Mouse (Mus musculus) myocyte (in vitro differentiated cells): ENCODE measurements around the gene Plekhg4. TPM values are rescaled to one million over a fixed set of nuclear protein-coding genes. Genes with fewer than 3 reads are reported as not detected.
A peak's percentile ranks its signal among the peaks of the same experiment; 100 is the strongest.

Source experiments
- H3K27me3 ChIP-seq: one replicate; pipeline ENCODE4 v1.6.1; 2011; ENCODE audit not compliant: control insufficient read depth, insufficient read depth, insufficient read length
- H3K36me3 ChIP-seq: one replicate; pipeline ENCODE4 v1.6.1; 2011; ENCODE audit not compliant: control insufficient read depth, insufficient read depth
- H3K4me2 ChIP-seq: one replicate; pipeline ENCODE4 v1.6.1; 2011; ENCODE audit warnings: low read depth, control low read depth
- H3K4me3 ChIP-seq: one replicate; pipeline ENCODE4 v1.5.1; 2011; ENCODE audit warnings: mild to moderate bottlenecking, control low read depth, moderate library complexity
- H3K79me2 ChIP-seq: one replicate; pipeline ENCODE4 v1.6.1; 2011; ENCODE audit not compliant: control insufficient read depth, insufficient read depth
- H3ac ChIP-seq: one replicate; pipeline ENCODE4 v1.6.1; 2011; ENCODE audit not compliant: control insufficient read depth, insufficient read length
- CEBPB ChIP-seq: IDR thresholded peaks from 2 replicates; pipeline ENCODE4 v1.6.1; 2011; ENCODE audit warnings: mild to moderate bottlenecking, moderate library complexity; ENCODE audit not compliant: poor library complexity, insufficient read depth, severe bottlenecking
- E2F4 ChIP-seq: IDR thresholded peaks from one replicate; pipeline ENCODE4 v1.6.1; 2011; ENCODE audit warnings: mild to moderate bottlenecking, control low read depth, moderate library complexity; ENCODE audit not compliant: insufficient read depth
- MAX ChIP-seq: IDR thresholded peaks from one replicate; pipeline ENCODE4 v1.6.1; 2011; ENCODE audit warnings: low read depth, mild to moderate bottlenecking, control low read depth
- MYOD1 ChIP-seq, 3 experiments: IDR thresholded peaks; one replicate each; pipeline ENCODE4 v1.6.1; 2011; ENCODE audit warnings: control low read depth in 2 of 3, low read depth in 2 of 3, mild to moderate bottlenecking in 2 of 3, moderate library complexity in 1 of 3; ENCODE audit not compliant: insufficient read length in 2 of 3, control insufficient read depth in 1 of 3
- MYOG ChIP-seq, 3 experiments: IDR thresholded peaks; one replicate each; pipeline ENCODE4 v1.6.1; 2011; ENCODE audit warnings: control low read depth in 2 of 3, low read depth in 2 of 3, mild to moderate bottlenecking in 2 of 3; ENCODE audit not compliant: insufficient read length in 2 of 3, control insufficient read depth in 1 of 3, insufficient read depth in 1 of 3
- POLR2A ChIP-seq: IDR thresholded peaks from one replicate; pipeline ENCODE4 v1.6.1; 2011; ENCODE audit warnings: low read depth, mild to moderate bottlenecking, control low read depth, moderate library complexity; ENCODE audit not compliant: insufficient read length
- POLR2AphosphoS2 ChIP-seq: IDR thresholded peaks from one replicate; pipeline ENCODE4 v1.6.1; 2011; ENCODE audit warnings: low read depth, control low read depth; ENCODE audit not compliant: insufficient read length
- REST ChIP-seq: IDR thresholded peaks from one replicate; pipeline ENCODE4 v1.6.1; 2011; ENCODE audit warnings: mild to moderate bottlenecking, control low read depth, moderate library complexity; ENCODE audit not compliant: insufficient read depth, insufficient read length
- SRF ChIP-seq: IDR thresholded peaks from one replicate; pipeline ENCODE4 v1.6.1; 2011; ENCODE audit warnings: low read depth; ENCODE audit not compliant: control insufficient read depth, insufficient read length
- TCF12 ChIP-seq: IDR thresholded peaks from one replicate; pipeline ENCODE4 v1.6.1; 2011; ENCODE audit warnings: mild to moderate bottlenecking, control low read depth; ENCODE audit not compliant: poor library complexity, insufficient read depth, severe bottlenecking
- TCF3 ChIP-seq: IDR thresholded peaks from one replicate; pipeline ENCODE4 v1.6.1; 2011; ENCODE audit warnings: low read depth, control low read depth; ENCODE audit not compliant: insufficient read length
- USF1 ChIP-seq: IDR thresholded peaks from one replicate; pipeline ENCODE4 v1.6.1; 2011; ENCODE audit warnings: low read depth, mild to moderate bottlenecking, control low read depth, moderate library complexity
- polyA plus RNA-seq: library from polyadenylated mRNA; unstranded; fragments of >200 nt; fragmentation: generic; extraction: Trizol; gene quantifications from one replicate; pipeline ENCODE4 v1.2.1, GENCODE M21; 2012; ENCODE audit warnings: missing spikeins

The Plekhg4 gene
- polyA plus RNA-seq, 1 experiment, result 1.0 TPM

DNA sequence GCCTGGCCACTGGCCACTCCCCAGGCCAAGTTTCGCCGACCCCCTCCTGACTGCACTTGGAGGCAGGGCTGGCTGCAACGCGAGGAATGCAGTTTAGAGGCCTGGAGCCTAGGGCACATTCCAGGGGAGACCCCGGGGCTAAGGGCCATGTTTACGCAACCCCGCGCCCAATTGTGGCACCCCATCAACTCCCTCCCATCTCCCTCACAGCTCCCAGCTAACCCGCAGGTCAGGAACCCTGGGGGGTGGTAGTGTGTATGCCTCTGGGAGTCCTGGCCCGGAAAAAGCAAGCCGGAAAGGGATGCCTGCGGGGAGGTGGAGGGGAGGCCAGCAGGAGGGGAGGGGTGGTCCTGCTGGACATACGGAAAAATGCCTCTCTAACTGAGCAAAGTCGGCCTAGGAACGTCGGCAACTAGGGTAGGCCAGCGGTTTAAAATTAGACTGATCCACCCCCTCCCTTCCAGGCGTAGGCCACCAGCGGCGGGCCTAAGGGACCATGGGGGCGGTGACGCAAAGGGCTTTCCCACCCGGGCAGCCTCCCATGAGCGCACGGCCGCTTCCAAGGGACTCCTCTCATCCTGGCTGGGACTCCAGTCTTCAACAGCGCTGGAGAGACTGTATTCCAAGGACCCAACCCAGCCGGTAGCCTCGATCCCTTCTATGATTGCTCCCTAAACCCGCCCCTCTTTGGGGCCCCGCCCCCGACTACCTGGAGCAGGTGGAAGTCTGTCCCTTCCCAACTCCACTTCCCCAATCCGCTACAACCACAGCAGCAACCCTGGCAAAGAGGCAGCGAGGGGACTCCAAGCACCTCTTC, 26.3 kb upstream of the Plekhg4 start:
- Histone ChIP-seq H3K4me2 (peak overlapping the region; percentile 92), H3ac (peak overlapping the region; percentile 27), H3K79me2 (peaks cover 58% of the 10 kb centered on the region), H3K36me3 (peaks cover 9% of the 10 kb centered on the region), H3K4me3 (peak overlapping the region; percentile 94), H3K27me3 (no peaks in the 10 kb centered on the region)
- TF ChIP-seq CEBPB (no peak), MYOD1 (IDR thresholded peaks at IDR 0.05; ENCODE audit: control insufficient read depth in 1 of 3, insufficient read length in 2 of 3, low read depth in 2 of 3) (peak in 1 of 3 experiments; percentile 31), E2F4 (no peak), REST (no peak), SRF (no peak), TCF12 (no peak), TCF3 (no peak), MAX (no peak), POLR2A (peak; percentile 42), MYOG (IDR thresholded peaks at IDR 0.05; ENCODE audit: control insufficient read depth in 1 of 3, insufficient read depth in 1 of 3, insufficient read length in 2 of 3, low read depth in 2 of 3) (peak in 1 of 3 experiments; percentile 6), USF1 (no peak), POLR2AphosphoS2 (no peak)

- peaks cover 5% of the 10 kb centered on the region for H3K36me3 ChIP-seq
- H3K4me2 ChIP-seq, result peak within 1 kb of the TSS; percentile 92
- no peaks in the 10 kb centered on the region for H3K27me3 ChIP-seq
- peak within 1 kb of the TSS; percentile 27 for H3ac ChIP-seq
- peak; percentile 85 for TF ChIP-seq POLR2AphosphoS2
- TF ChIP-seq USF1, result no peak
- no peak for TF ChIP-seq TCF12
- no peak for TF ChIP-seq REST
- peak in 1 of 3 experiments; percentile 4 for TF ChIP-seq MYOG (IDR thresholded peaks at IDR 0.05; ENCODE audit: control insufficient read depth in 1 of 3, insufficient read depth in 1 of 3, insufficient read length in 2 of 3, low read depth in 2 of 3)
- peak; percentile 85 for TF ChIP-seq E2F4
- TF ChIP-seq TCF3, result no peak
- TF ChIP-seq SRF, result peak; percentile 12
- TF ChIP-seq MAX, result no peak
- peak; percentile 92 for TF ChIP-seq POLR2A
- peaks cover 49% of the 10 kb centered on the region for H3K79me2 ChIP-seq
- peak within 1 kb of the TSS; percentile 94 for H3K4me3 ChIP-seq
These were observed 25.4 kb upstream of the Plekhg4 start, which contains the start of gene Fhod1 for GRCm38 (mm10) chr8:105347428-105348221. Gene Fhod1 (minus strand): TSS chr8:105347953.

- H3K27me3 ChIP-seq, result no peaks in the 10 kb centered on the region
- H3K4me2 ChIP-seq, result peak within 1 kb of the TSS; percentile 92
- peak within 1 kb of the TSS; percentile 27 for H3ac ChIP-seq
- H3K36me3 ChIP-seq, result no peaks in the 10 kb centered on the region
- TF ChIP-seq TCF12 (no peak), MYOG (IDR thresholded peaks at IDR 0.05; ENCODE audit: control insufficient read depth in 1 of 3, insufficient read depth in 1 of 3, insufficient read length in 2 of 3, low read depth in 2 of 3) (peak in 1 of 3 experiments; percentile 49)
- peak within 1 kb of the TSS; percentile 94 for H3K4me3 ChIP-seq
- H3K79me2 ChIP-seq, result peaks cover 40% of the 10 kb centered on the region
These were observed 24.5 kb upstream of the Plekhg4 start, which contains the start of gene Slc9a5 for GRCm38 (mm10) chr8:105348450-105349095. Gene Slc9a5 (plus strand): TSS chr8:105348843.

DNA sequence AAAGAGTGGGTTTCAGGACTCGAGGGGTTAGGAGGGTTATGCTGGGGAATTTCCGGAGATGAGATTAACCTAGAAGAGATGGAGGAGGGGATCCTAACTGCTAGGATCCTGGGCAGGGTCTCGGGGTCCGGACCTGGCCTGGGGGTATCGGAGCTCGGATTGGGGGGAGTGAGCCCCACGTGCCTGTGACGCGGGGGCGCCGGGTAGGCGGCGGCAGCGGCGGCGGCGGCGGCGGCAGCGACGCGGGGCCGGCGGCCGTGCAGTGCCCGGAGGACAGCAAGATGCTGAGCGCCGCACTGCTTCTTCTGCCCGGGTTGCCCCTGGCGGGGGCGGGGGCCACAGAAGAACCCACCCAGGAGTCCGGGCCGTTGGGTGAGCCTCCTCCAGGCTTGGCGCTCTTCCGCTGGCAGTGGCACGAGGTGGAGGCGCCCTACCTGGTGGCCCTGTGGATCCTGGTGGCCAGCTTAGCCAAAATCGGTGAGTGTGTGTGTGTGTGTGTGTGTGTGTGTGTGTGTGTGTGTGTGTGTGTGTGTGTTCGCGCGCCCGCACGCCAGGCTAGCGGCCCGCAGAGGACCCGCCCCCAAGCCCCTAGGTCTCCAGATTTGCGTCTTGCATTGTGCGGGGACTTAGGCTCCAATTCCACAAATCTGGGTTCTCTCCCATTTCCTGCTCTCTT, 23.8 kb upstream of the Plekhg4 start:
- H3K36me3 ChIP-seq, result no peaks in the 10 kb centered on the region
- TF ChIP-seq POLR2A (peak; percentile 31), TCF3 (no peak), USF1 (peak; percentile 37), E2F4 (no peak)
- H3K4me3 ChIP-seq, result peak overlapping the region; percentile 94
- peaks cover 33% of the 10 kb centered on the region for H3K79me2 ChIP-seq
- peak overlapping the region; percentile 21 for H3ac ChIP-seq
- H3K4me2 ChIP-seq, result peak overlapping the region; percentile 89
- H3K27me3 ChIP-seq, result no peaks in the 10 kb centered on the region
